Mouse (Mus musculus) olfactory bulb, adult 2 months (tissue): ENCODE data around the gene Mrpl36. TPM values are rescaled to one million over a fixed set of nuclear protein-coding genes. Genes with fewer than 3 reads are reported as not detected.

Experiments
- H3K27ac ChIP-seq: fragments of 200-500 bp; 2 replicates; pipeline ENCODE4 v1.5.1; 2012; ENCODE audit warnings: low read depth, low read length; ENCODE audit not compliant: insufficient read depth
- H3K4me1 ChIP-seq: fragments of 200-500 bp; 2 replicates; pipeline ENCODE4 v1.6.1; 2012; ENCODE audit warnings: low read length; ENCODE audit not compliant: control insufficient read depth, insufficient read depth
- H3K4me3 ChIP-seq: fragments of 200-500 bp; 2 replicates; pipeline ENCODE4 v1.5.1; 2012; ENCODE audit warnings: mild to moderate bottlenecking, low read depth, low read length, moderate library complexity; ENCODE audit not compliant: insufficient read depth
- CTCF ChIP-seq: fragments of 200-500 bp; IDR thresholded peaks from 2 replicates; pipeline ENCODE4 v1.5.1; 2012; ENCODE audit warnings: low read depth, mild to moderate bottlenecking, low read length, moderate library complexity; ENCODE audit not compliant: insufficient read depth
- POLR2A ChIP-seq: fragments of 200-500 bp; IDR thresholded peaks from 2 replicates; pipeline ENCODE4 v1.6.1; 2012; ENCODE audit warnings: mild to moderate bottlenecking, low read depth, low read length, moderate library complexity; ENCODE audit not compliant: insufficient read depth
- WGBS: fragments of 180-500 bp; shearing (Covaris S2); methylation state at CpG from one replicate; pipeline ENCODE4 v1.1.7; 2018; 5-methylcytosine and 5-hydroxymethylcytosine counted together
- polyA plus RNA-seq: library from polyadenylated mRNA; stranded (reverse); fragments of >200 nt; gene quantifications from 2 replicates; pipeline ENCODE4 v1.2.4, GENCODE M21; 2012; ENCODE audit warnings: low replicate concordance; ENCODE audit not compliant: missing spikeins, insufficient read depth, insufficient read length

Mrpl36 gene
- polyA plus RNA-seq, 1 experiment, result not detected

- no peak overlapping the region for H3K27ac ChIP-seq
- no peaks in the 10 kb centered on the region for H3K4me1 ChIP-seq
- H3K4me3 ChIP-seq, result no peak overlapping the region
- no peak for TF ChIP-seq POLR2A
- no peak for TF ChIP-seq CTCF
- WGBS, result 87% methylated on average over 4 of the region's 4 CpGs
Observed at GRCm38 (mm10) chr13:73373367-73373766, 45.1 kb downstream of the Mrpl36 start.

GRCm38 (mm10) chr13:73374612-73375011 is 46.3 kb downstream of the Mrpl36 start:
- Histone ChIP-seq H3K27ac (no peak overlapping the region), H3K4me1 (no peaks in the 10 kb centered on the region), H3K4me3 (no peak overlapping the region)
- TF ChIP-seq POLR2A (no peak), CTCF (no peak)
- 79% methylated on average over 2 of the region's 2 CpGs for WGBS

- TF ChIP-seq POLR2A (no peak), CTCF (no peak)
Observed at GRCm38 (mm10) chr13:73377637-73378036, 49.3 kb downstream of the Mrpl36 start.

More at GRCm38 (mm10) chr13:73377637-73378036, 49.3 kb downstream of the Mrpl36 start:
- 93% methylated on average over 9 of the region's 9 CpGs for WGBS
- H3K4me1 ChIP-seq, result no peaks in the 10 kb centered on the region; the same call in 1 of the 2 replicates
- no peak overlapping the region for H3K27ac ChIP-seq
- H3K4me3 ChIP-seq, result no peak overlapping the region

Other genes with a start within 250 kb of the Mrpl36 start
- not detected in 2 replicates for gene Irx4, start 68.0 kb upstream of the Mrpl36 start, polyA plus RNA-seq
- gene Ndufs6, start within 50 bp of the Mrpl36 start, polyA plus RNA-seq, result not detected in 2 replicates
- not detected in 2 replicates for gene Lpcat1, start 138.7 kb downstream of the Mrpl36 start, polyA plus RNA-seq
- not detected in 2 replicates for gene Slc6a3, start 208.2 kb downstream of the Mrpl36 start, polyA plus RNA-seq